Mouse (Mus musculus): Measurements from ENCODE around the gene Gtf2f1. TPM values are rescaled to one million over a fixed set of nuclear protein-coding genes. Genes with fewer than 3 reads are reported as not detected.

Gtf2f1 gene
- total and polyA plus RNA-seq, 3 experiments = 145 to 171 TPM; not detected in 1

DNA sequence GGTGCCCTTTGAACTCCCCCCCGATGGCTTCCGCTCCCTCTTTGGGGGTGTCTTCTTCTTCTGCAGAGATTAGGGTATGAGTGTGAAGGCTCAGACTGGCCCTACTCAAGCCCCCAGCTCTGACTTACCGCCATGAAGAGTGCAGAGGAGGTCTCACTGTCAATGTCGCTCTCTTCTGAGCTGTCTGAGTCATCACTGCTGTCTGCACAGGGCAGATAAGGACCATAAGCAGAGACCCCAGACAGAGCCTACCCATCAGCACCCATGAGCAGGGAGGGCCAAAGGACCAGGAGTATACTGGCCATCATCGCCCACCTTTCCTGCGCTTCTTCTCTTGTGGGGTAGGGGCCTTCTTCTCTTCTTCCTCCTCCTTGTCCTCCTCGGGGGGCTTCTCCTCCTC lies 7.1 kb downstream of the Gtf2f1 start (continued):
- TF ChIP-seq ELF1 (IDR thresholded peaks at IDR 0.05; ENCODE audit: low read depth, low read length) = no peak
- no peak for TF ChIP-seq POLR2AphosphoS2 (IDR thresholded peaks at IDR 0.05; ENCODE audit: low read length)

GRCm38 (mm10) chr17:57001228-57001627 lies 9.9 kb downstream of the Gtf2f1 start:
- Histone ChIP-seq H3K27ac (ENCODE audit: control insufficient read depth, low read depth, low read length) (no peak overlapping the region), H3K27me3 (ENCODE audit: control insufficient read depth in 1 of 2, insufficient read depth in 2 of 2, low read length in 2 of 2) (no peaks in the 10 kb centered on the region), H3K79me2 (ENCODE audit: control insufficient read depth, insufficient read depth, low read length, poor library complexity) (no peaks in the 10 kb centered on the region), H3K36me3 (ENCODE audit: control insufficient read depth in 1 of 2, insufficient read depth in 2 of 2, low read length in 2 of 2) (peaks cover 2 to 15% of the 10 kb centered on the region in 2 experiments; a peak in 3 of 4 replicates), H3K9me3 (replicated peaks; ENCODE audit: insufficient read depth, low read length) (no peaks in the 10 kb centered on the region), H3K4me1 (ENCODE audit: control insufficient read depth in 1 of 2, insufficient read depth in 2 of 2, low read length in 2 of 2) (peaks cover 3 to 28% of the 10 kb centered on the region in 2 experiments; a peak in 3 of 4 replicates), H3K4me3 (ENCODE audit: control insufficient read depth in 1 of 2, insufficient read depth in 1 of 2, low read depth in 2 of 2, low read length in 2 of 2) (no peak overlapping the region), H3K9ac (ENCODE audit: control insufficient read depth, low read depth, low read length, poor library complexity, severe bottlenecking) (no peak overlapping the region)
- TF ChIP-seq SMC3 (IDR thresholded peaks at IDR 0.05; ENCODE audit: low read depth, low read length) = no peak
- TF ChIP-seq POLR2AphosphoS5 (IDR thresholded peaks at IDR 0.05; ENCODE audit: borderline replicate concordance, low read depth, low read length) = no peak
- TF ChIP-seq MAZ (IDR thresholded peaks at IDR 0.05; ENCODE audit: low read depth, low read length) = no peak
- no peak for TF ChIP-seq ELF1 (IDR thresholded peaks at IDR 0.05; ENCODE audit: low read depth, low read length)
- TF ChIP-seq E2F4 (IDR thresholded peaks at IDR 0.05; ENCODE audit: borderline replicate concordance, low read depth, low read length) = no peak
- TF ChIP-seq USF1 (IDR thresholded peaks at IDR 0.05; ENCODE audit: low read depth, low read length) = no peak
- no peak for TF ChIP-seq ZMIZ1 (IDR thresholded peaks at IDR 0.05; ENCODE audit: low read depth, low read length)
- TF ChIP-seq ZNF384 (IDR thresholded peaks at IDR 0.05; ENCODE audit: low read depth, low read length) = no peak
- TF ChIP-seq UBTF (IDR thresholded peaks at IDR 0.05; ENCODE audit: borderline replicate concordance, insufficient read depth, low read depth, low read length) = no peak
- TF ChIP-seq MYB (IDR thresholded peaks at IDR 0.05; ENCODE audit: low read depth, low read length) = no peak
- no peak for DNase-seq (ENCODE audit: low read depth, low spot score)

DNA sequence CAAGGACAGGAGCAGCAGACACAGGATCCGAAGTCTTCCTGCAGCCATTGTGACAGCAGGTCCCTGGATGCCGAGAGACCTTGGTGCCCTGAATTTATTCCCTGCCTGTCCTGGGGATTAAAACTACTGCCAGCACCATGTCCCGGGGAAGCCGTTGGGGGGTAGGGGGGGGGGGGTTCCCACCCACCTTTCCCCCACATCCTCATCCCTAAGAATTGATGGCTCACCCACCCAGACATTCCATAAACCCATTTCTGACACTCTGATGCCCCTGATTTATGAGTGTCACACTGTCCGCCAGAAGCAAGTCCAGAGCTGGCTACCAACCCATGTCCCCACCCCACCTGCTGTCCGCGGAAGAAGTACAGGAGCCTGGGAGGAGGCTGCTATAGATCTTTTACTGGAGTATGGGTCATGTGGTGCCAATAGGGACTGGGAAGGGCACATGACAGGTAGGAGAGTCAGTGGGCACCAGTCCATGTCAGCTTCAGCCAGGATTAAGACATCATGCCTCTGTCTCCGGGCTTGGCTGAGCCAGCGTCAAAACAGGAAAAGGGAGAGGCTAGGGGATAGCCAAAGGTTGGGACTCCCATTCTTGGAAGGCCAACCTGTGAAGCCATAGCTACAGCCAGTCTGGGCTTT lies 11.0 kb downstream of the Gtf2f1 start, which contains the start of gene Pspn:
TSS of gene Pspn (minus strand) at position 51 of the 642 bp plus-strand sequence.
- Histone ChIP-seq H3K36me3 (ENCODE audit: control insufficient read depth in 1 of 2, insufficient read depth in 2 of 2, low read length in 2 of 2) (peaks cover 2 to 15% of the 10 kb centered on the region in 2 experiments; a peak in 3 of 4 replicates), H3K27ac (ENCODE audit: control insufficient read depth, low read depth, low read length) (no peak within 1 kb of the TSS), H3K79me2 (ENCODE audit: control insufficient read depth, insufficient read depth, low read length, poor library complexity) (no peaks in the 10 kb centered on the region), H3K9ac (ENCODE audit: control insufficient read depth, low read depth, low read length, poor library complexity, severe bottlenecking) (no peak within 1 kb of the TSS), H3K4me3 (ENCODE audit: control insufficient read depth in 1 of 2, insufficient read depth in 1 of 2, low read depth in 2 of 2, low read length in 2 of 2) (no peak within 1 kb of the TSS), H3K27me3 (ENCODE audit: control insufficient read depth in 1 of 2, insufficient read depth in 2 of 2, low read length in 2 of 2) (no peaks in the 10 kb centered on the region), H3K9me3 (replicated peaks; ENCODE audit: insufficient read depth, low read length) (no peaks in the 10 kb centered on the region), H3K4me1 (ENCODE audit: control insufficient read depth in 1 of 2, insufficient read depth in 2 of 2, low read length in 2 of 2) (peaks cover 3 to 28% of the 10 kb centered on the region in 2 experiments; a peak in 3 of 4 replicates)
- no peak for DNase-seq (ENCODE audit: low read depth, low spot score)
- TF ChIP-seq CTCF (IDR thresholded peaks at IDR 0.05 in 2 of 3, conservative IDR thresholded peaks at IDR 0.05 in 1 of 3; ENCODE audit: control insufficient read depth in 1 of 3, insufficient read depth in 1 of 3, low read depth in 2 of 3, low read length in 3 of 3, poor library complexity in 1 of 3, severe bottlenecking in 1 of 3) (no peak), RAD21 (IDR thresholded peaks at IDR 0.05; ENCODE audit: low read depth, low read length) (no peak), ZKSCAN1 (IDR thresholded peaks at IDR 0.05; ENCODE audit: low read depth, low read length) (no peak), ZNF384 (IDR thresholded peaks at IDR 0.05; ENCODE audit: low read depth, low read length) (no peak), ZMIZ1 (IDR thresholded peaks at IDR 0.05; ENCODE audit: low read depth, low read length) (no peak), GATA1 (IDR thresholded peaks at IDR 0.05; ENCODE audit: low read depth, low read length) (no peak), RCOR1 (IDR thresholded peaks at IDR 0.05; ENCODE audit: low read depth, low read length) (no peak)
